Mouse (Mus musculus) heart, postnatal 4 days (tissue): ENCODE data around the gene Nav2. TPM values are rescaled to one million over a fixed set of nuclear protein-coding genes. Genes with fewer than 3 reads are reported as not detected.

ENCODE experiments used
- DNase-seq: peaks from one replicate; pipeline ENCODE4 v3.0.0; 2021
- total RNA-seq, 2 experiments: library from RNA; stranded (reverse); gene quantifications; 2 replicates each; pipeline ENCODE4 v1.2.3; 2021

Nav2 gene
- total RNA-seq, 2 experiments from 2014 or later: 106 to 112 TPM

DNA sequence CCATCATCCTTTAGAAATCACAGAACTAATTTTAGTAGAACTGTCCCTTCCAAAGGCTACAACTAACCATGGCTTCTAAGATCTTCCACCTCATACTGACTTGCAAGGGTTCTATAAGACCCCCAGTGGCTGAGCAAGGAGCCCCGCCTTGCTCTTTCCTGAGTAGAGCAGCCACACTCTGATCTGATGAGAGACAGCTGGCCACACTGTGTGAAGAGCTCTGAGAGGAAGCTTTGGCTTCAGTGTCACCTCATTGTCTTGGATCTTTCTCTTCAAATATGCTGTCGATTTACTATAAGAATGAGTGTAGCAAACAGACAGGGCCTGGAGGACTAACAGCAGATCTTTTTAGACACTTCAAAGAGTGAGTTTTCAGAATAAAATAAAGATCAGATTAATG is 673.4 kb downstream of the Nav2 start:
- DNase-seq: no peak

GRCm38 (mm10) chr7:49582551-49582950 is 674.0 kb downstream of the Nav2 start:
- DNase-seq: no peak

DNA sequence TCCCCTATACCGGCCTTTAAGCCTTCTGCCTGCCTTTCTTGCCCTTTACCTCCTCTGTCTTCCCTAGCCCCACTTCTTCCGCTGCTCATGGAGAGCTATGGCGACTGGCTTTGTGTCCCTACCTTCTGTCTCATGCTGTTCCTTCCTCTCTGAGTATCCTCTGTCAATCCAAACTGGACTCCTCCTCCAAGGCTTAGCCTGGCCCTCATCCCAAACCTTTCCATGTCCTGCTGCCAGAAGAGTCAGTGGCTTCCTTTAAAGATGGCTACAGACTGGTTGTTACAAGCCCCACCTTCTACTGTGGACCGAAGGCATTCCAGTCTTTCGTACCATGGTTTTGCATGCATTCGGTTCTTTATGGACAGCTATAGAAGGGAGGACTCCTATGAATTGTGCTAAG is 674.7 kb downstream of the Nav2 start:
- DNase-seq: no peak

DNA sequence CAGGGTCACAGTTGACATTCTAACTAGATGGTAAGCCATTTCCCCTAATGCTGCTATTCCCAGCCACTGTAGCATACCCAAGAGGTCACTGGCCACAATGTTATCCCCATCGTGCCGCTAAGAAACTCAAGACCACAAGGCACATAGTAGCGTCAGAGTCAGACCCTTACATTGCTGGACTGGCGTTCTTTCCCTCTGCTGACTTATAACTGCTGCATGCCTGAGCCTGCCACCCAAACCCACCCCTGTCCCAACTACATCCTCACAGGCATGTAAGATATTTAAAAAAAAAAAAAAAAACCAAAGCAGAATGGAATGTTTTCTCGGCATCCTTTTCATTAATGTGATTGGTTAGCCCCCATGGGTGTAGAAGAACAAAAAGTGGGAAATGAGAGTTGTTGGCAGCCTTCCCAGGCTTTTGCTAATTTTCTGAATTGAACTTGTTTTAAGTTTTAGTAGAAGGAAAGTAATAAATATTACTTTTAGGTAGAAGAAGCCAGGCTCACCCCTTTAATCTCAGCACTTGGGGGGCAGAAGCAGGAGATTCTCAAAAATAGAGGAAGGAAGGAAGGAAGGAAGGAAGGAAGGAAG is 678.1 kb downstream of the Nav2 start:
- DNase-seq: no peak

GRCm38 (mm10) chr7:49589635-49590034 is 681.1 kb downstream of the Nav2 start:
- no peak for DNase-seq

GRCm38 (mm10) chr7:49597776-49598175 is 689.3 kb downstream of the Nav2 start:
- DNase-seq: no peak

DNA sequence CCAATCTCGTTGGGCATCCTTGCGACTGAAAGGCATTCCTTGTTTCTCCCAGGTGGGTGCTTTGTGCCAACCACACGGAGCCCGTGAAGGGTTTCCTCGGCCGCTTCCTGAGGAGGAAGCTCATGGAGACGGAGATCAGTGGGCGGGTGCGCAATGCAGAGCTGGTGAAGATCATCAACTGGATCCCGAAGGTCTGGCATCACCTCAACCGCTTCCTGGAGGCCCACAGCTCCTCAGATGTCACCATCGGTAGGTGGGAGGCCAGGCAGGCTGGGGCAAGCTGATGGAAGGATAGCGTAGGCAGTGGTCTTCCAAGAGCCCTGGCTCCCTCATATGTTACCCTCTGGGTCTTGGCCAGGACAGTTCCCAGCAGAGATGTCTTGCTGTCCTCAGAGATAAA is 689.7 kb downstream of the Nav2 start:
- DNase-seq: no peak

GRCm38 (mm10) chr7:49599950-49600349 is 691.4 kb downstream of the Nav2 start:
- DNase-seq: no peak

DNA sequence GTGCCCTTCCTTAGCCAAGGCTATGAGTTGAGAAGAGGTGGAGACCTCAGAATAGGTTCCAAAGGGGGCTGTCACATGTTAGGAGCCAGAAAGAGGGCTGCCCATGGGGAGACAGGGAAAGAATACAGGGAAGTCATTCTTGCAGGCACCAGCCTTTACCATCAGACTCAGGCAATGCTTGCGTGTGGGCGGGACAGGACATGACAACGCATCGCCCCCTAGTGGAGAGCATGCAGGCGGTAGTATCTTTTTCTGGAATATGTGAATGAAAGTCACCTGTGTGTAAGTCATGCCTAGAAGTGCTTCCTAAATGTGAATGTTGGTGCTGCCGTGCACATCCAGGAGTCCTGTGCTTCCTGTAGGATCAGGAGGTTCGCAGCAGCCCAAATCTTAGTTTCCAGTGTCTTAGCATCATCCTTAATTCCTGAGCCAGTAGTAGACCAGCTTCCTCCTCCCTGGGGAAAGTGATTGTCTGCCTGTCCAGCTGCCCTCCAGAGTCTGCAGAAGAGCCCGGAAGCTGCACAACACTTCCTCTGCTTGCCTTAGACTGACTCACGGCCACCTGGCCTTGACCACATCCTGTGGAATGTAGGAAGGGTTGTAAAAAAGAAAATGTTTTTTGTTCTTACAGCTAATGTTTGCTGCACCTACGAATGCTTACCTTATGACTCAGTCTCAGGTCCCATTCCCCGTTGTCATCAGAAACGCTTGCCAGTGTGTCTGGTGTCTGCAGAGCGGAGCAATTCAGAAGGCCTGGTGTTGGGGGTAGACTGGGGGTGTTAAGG is 692.9 kb downstream of the Nav2 start:
- DNase-seq: peak; percentile 79

DNA sequence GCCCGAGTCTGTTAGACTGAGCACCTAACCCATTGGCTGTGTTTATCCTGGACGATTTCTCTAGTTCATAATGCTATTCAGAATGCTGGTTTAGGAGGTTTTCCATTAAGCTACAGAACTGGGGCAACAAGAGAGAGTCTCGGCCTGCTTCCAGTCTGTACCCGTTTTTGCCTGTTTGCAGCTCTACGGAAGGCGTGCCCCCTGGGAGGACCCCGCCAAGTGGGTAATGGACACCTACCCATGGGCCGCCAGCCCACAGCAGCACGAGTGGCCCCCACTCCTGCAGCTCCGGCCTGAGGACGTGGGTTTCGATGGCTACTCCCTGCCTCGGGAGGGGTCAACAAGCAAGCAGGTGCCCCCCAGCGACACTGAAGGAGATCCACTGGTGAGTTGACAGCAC is 695.7 kb downstream of the Nav2 start:
- DNase-seq: no peak

- DNase-seq: peak; percentile 23
These were observed 696.7 kb downstream of the Nav2 start for GRCm38 (mm10) chr7:49604965-49605795.

DNA sequence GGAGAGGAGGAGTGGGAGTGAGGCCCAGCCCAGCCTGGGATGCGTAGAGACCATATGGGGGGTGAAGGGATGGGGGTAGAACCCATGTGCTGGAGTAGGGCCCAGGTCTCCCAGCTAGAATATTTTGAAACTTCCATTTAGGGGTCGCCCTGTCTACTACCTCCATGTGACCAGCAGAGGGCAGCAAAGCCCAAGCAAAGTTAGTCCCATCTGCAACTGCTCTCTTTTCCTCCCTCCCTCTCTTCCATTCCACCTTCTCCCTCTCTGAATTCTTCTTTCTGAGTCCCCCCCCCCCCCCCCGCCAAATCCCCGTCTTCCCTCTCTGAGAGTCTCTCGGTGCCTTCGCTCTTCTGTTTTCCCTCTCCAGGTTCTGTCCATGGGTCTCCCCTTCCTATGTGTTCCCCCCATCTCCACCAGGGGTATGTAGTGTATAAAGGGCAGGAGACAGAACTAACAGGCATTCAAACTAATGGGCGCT is 707.8 kb downstream of the Nav2 start:
- peak; percentile 75 for DNase-seq

DNA sequence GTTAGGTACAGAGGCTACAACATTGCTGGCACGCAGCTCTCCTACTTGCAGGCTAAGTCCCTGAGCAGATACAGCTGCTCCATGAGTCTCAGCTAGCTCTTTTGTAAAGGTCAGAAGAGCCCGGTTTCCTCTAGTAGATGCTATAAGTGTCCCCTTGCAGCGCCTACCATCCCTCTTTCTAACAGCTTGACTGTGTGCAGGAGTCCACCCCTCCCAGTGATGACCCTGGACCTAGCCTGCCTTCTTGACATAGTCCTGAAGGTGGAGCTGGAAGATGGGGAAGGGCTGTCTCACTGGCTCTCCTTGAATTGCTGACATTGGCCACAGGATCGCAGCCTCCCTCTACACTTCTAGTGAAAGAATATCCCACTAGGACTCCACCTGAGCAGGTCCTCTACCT is 708.6 kb downstream of the Nav2 start:
- DNase-seq: no peak

- DNase-seq: no peak
These were observed 711.6 kb downstream of the Nav2 start for GRCm38 (mm10) chr7:49620160-49620559.

DNA sequence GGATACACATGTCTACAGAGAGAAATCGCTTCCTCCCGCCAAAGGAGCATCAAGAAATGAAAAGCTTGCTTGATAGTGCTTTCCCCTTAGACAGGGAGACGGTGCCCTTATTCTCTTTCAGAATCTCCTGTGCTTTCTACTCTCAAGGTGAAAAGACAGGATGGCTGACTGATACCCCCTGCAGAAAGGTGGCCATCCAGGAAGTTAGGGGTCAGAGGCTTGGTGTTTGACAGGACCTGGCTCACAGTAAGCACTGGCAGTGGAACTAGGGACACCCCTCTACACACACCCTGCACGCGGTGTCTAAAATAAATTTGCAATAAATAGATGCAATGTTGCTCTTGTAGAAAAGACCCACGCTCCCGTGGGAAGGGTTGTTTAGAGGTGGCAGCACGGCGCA is 723.4 kb downstream of the Nav2 start:
- no peak for DNase-seq

DNA sequence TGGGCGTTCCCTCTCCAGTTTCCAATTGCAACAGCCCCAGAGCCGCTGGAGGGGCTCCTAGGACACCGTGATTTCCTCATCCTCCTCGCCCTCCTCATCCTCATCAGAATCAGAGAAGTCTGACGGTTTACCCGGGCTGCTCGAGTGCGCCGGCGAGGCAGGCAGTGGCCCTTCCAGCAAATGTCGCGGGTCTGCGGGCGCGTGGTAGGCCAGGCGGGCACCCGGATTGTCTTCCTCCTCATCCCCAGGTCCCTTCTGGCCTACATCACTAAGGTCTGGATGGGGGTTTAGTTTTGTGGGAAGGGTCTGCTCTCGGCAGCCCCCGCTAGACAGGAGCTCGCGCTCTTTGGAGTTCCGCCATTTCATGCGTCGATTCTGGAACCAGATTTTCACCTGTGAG is 723.9 kb downstream of the Nav2 start:
- DNase-seq: no peak

GRCm38 (mm10) chr7:49633375-49633956 is 725.0 kb downstream of the Nav2 start:
- no peak for DNase-seq

DNA sequence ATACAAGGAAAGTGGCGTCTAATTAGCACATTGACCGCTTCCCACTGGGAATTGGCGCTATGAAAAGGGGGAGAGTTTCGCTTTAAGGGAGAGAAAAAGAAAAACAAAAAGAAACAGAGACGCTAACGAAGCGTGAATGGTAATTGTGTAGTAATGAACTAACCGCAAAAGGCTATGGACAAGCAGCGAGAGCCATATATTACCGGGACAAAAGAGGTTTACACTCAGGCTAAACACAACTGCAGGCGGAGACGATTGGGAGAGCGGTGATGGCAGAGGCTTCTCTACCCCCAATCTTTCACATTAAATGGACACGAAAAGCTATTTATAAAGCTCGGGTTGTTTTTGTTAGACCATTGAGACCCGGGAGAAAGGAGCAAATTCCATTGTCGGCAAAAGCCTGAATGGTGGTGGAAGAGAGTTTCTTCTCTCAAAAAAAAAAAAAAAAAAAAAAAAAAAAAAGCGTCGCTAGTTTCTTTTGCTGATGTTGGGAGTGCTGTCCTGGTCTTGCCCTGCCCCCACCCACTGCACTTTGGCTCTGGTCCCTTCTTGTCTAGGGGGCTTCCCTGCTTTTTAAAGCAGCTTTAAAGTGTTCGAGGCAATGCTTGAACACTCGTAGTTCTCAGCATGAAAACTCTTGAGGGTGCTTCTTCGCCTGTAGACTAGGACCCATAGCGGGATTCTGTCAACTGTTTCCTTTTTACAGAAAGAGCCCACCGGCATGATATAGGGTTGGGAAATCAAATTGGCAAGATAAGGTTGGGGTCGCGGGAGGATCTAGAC is 726.0 kb downstream of the Nav2 start:
- DNase-seq: no peak

DNA sequence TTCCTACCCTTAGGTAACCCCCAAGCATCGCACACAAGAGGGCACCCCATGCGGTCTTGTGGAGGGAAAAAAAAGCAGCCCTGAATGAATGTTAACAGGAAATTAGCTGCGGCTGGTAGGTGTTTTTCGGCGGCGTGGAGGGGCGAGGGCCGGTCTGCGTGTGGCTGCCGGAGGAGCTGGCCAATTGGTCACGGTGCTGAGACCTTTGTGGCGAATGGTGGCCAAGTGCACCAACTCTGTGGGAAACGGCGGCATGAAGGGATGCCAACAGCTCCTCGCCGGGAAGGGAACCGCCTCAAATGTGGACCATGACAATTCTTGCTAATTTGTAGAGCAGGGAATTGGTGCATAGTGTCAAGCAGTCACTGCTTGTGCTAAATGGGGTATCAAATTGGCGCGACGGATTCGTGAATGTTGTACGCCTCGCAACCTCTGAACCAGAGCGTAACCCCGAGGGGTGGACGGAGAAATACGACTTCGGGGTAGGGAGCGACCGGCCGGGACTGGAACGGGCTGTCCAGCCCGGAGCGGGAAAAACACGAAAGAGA is 726.6 kb downstream of the Nav2 start:
- no peak for DNase-seq

- DNase-seq: no peak
These were observed 727.5 kb downstream of the Nav2 start for GRCm38 (mm10) chr7:49635971-49636370.

DNA sequence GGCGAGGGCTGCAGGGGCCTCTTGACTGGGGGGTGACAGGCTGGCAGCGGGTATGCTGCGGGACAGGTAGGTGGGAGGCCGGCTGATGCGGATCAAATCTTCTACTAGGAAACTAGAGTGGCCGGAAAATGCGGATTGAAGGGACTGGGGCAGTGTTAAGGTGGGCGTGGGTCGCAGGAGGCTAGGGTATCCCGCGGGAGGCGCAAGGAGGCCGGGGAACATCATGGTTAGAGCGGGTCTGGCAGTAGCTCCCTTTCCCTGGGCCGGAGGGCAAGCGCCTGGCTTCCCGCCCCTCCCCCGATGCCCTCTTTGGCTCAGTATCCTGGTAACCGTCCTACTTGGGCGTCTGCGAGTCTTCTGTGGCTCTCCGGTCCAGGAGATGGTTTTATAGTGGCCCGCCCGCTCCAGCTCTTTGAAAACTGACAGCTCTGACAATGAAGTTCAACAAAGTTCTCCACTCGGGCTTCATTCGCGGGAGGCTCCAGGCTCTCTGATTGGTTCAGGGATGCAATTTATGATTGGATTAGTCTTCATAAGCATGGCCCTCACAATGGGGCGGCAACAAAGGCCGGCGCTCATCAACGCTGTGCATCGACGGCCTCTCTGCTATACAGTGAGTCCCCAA is 728.1 kb downstream of the Nav2 start, which contains the start of gene Dbx1:
Gene Dbx1, minus strand, starts transcription at position 359 of the 625 bp plus-strand sequence.
- DNase-seq: no peak
